Mouse (Mus musculus) stomach, postnatal 0 days (tissue): ENCODE measurements at regions not wholly inside any gene's neighbourhood (a gene's known extent, or its start where the extent isn't known, plus 50 kb on each side); places are given as distances from the start of the nearest gene placed in this dataset.

Experiments used
- ATAC-seq: fragments of 200-750 bp; cut with Nextera tagmentation; 2 replicates; pipeline ENCODE4 v1.8.0; 2017; ENCODE audit not compliant: low FRiP score, low TSS enrichment
- DNase-seq: peaks from one replicate; pipeline ENCODE4 v3.0.0-alpha.2; 2016; ENCODE audit warnings: low spot score
- H3K27ac ChIP-seq: fragments of 300-500 bp; sonication (generic); replicated peaks from 2 replicates; pipeline ENCODE4 v1.5.1; 2014; ENCODE audit warnings: mild to moderate bottlenecking, control low read depth
- H3K27me3 ChIP-seq: fragments of 300-500 bp; sonication (generic); 2 replicates; pipeline ENCODE4 v1.6.1; 2014; ENCODE audit warnings: low read length; ENCODE audit not compliant: control insufficient read depth, insufficient read depth
- H3K36me3 ChIP-seq: fragments of 300-500 bp; sonication (generic); 2 replicates; pipeline ENCODE4 v1.6.1; 2014; ENCODE audit warnings: low read length, mixed read lengths; ENCODE audit not compliant: control insufficient read depth, insufficient read depth
- H3K4me1 ChIP-seq: fragments of 300-500 bp; sonication (generic); replicated peaks from 2 replicates; pipeline ENCODE4 v1.6.1; 2014; ENCODE audit warnings: antibody characterized with exemption; ENCODE audit not compliant: control insufficient read depth, insufficient read depth
- H3K4me2 ChIP-seq: fragments of 300-500 bp; sonication (generic); replicated peaks from 2 replicates; pipeline ENCODE4 v1.6.1; 2014; ENCODE audit warnings: low read depth, mild to moderate bottlenecking, control low read depth, moderate library complexity
- H3K4me3 ChIP-seq: fragments of 300-500 bp; sonication (generic); 2 replicates; pipeline ENCODE4 v1.5.1; 2014; ENCODE audit warnings: low read depth, low read length, control low read depth
- H3K9ac ChIP-seq: fragments of 300-500 bp; sonication (generic); 2 replicates; pipeline ENCODE4 v1.6.1; 2014; ENCODE audit warnings: mild to moderate bottlenecking, low read length, control low read depth, mixed read lengths
- H3K9me3 ChIP-seq: fragments of 300-500 bp; sonication (generic); 2 replicates; pipeline ENCODE4 v1.6.1; 2016; ENCODE audit warnings: low read length; ENCODE audit not compliant: control insufficient read depth
- CTCF ChIP-seq: IDR thresholded peaks from 2 replicates; pipeline ENCODE4 v1.5.1; 2016; ENCODE audit warnings: antibody characterized with exemption, low read depth, mild to moderate bottlenecking, moderate library complexity
- EP300 ChIP-seq: optimal IDR thresholded peaks from 2 replicates; pipeline ENCODE3; 2016; ENCODE audit warnings: antibody characterized with exemption
- WGBS: fragments of 180-500 bp; shearing (Covaris S2); extraction: QIAGEN DNeasy Blood & Tissue Kit; methylation state at CpG from one replicate; pipeline ENCODE4 v1.1.7; 2014; 5-methylcytosine and 5-hydroxymethylcytosine counted together

GRCm38 (mm10) chr4:12792764-12793422 lies 621.1 kb upstream of the Fam92a start:
- H3K4me1 ChIP-seq = no peaks in the 10 kb centered on the region
- no peak for TF ChIP-seq EP300
- TF ChIP-seq CTCF = no peak
- no peaks in the 10 kb centered on the region for H3K36me3 ChIP-seq
- 74% methylated on average over 11 of the region's 11 CpGs for WGBS
- no peak overlapping the region for H3K4me3 ChIP-seq
- H3K9me3 ChIP-seq = no peaks in the 10 kb centered on the region
- H3K4me2 ChIP-seq = no peak overlapping the region
- DNase-seq (no peak), ATAC-seq (no peak)
- H3K27ac ChIP-seq = no peak overlapping the region
- H3K27me3 ChIP-seq = no peaks in the 10 kb centered on the region
- H3K9ac ChIP-seq = no peak overlapping the region

- no peaks in the 10 kb centered on the region for H3K4me1 ChIP-seq
- no peak overlapping the region for H3K4me3 ChIP-seq
- H3K4me2 ChIP-seq = no peak overlapping the region
- H3K27me3 ChIP-seq = no peaks in the 10 kb centered on the region
- H3K36me3 ChIP-seq = no peaks in the 10 kb centered on the region
- DNase-seq (no peak), ATAC-seq (no peak)
- WGBS = 88% methylated on average over 9 of the region's 9 CpGs
- no peak overlapping the region for H3K9ac ChIP-seq
- no peak for TF ChIP-seq EP300
- TF ChIP-seq CTCF = no peak
- H3K27ac ChIP-seq = no peak overlapping the region
- no peaks in the 10 kb centered on the region for H3K9me3 ChIP-seq
Measured at GRCm38 (mm10) chr4:12791786-12792674, 620.2 kb upstream of the Fam92a start.

- Histone ChIP-seq H3K27me3 (no peaks in the 10 kb centered on the region), H3K27ac (no peak overlapping the region), H3K9me3 (no peaks in the 10 kb centered on the region), H3K36me3 (no peaks in the 10 kb centered on the region), H3K4me1 (no peaks in the 10 kb centered on the region), H3K4me3 (no peak overlapping the region), H3K9ac (no peak overlapping the region), H3K4me2 (no peak overlapping the region)
- WGBS = 69% methylated on average over 4 of the region's 4 CpGs
- DNase-seq (no peak), ATAC-seq (no peak)
- TF ChIP-seq CTCF (no peak), EP300 (no peak)
Measured at GRCm38 (mm10) chr4:12785840-12786239, 614.0 kb upstream of the Fam92a start.

DNA sequence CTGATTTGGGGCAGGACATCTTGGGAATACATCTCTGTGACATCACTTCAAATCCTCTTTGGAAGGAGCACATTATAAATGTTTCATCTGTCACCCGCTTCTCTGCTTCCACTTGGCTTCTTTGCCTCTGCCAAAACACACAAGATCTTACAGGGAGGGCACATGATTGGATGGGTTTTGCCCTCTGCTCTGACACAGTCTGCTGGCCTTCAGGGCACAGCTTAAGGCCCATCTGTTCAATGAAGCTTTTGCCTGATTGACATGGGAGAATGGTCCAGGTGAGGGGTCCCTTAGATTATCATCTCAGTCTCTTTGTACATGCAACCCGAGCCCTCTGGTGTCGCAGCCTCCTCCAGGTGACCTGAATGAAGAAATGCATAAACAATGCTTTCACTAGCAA lies 612.7 kb upstream of the Fam92a start:
- no peak overlapping the region for H3K27ac ChIP-seq
- no peak overlapping the region for H3K4me2 ChIP-seq
- no peak overlapping the region for H3K9ac ChIP-seq
- H3K36me3 ChIP-seq = no peaks in the 10 kb centered on the region
- ATAC-seq (no peak), DNase-seq (no peak)
- no peak for TF ChIP-seq CTCF
- H3K27me3 ChIP-seq = no peaks in the 10 kb centered on the region
- no peak overlapping the region for H3K4me3 ChIP-seq
- no peaks in the 10 kb centered on the region for H3K4me1 ChIP-seq
- H3K9me3 ChIP-seq = no peaks in the 10 kb centered on the region
- 67% methylated on average over 3 of the region's 3 CpGs for WGBS

DNA sequence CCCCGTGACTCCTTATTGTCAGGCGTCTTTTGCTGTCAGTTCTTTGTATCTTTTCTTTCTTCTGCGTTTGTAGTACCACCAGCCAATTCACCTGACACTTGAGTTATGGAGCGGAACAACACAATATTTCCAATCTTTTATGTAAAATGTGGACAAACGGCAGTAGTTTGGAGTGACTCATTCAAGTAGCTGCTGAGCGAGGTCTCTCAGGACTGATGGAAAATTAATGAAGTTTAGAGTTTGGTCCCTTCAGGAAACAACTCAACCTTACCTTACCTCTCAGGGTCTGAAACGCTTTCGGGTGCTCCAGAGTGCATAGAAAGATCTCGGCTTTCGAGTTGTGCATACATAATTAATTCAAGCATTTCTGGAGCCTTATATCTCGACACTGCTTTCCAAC lies 612.3 kb upstream of the Fam92a start:
- no peak for ATAC-seq
- H3K9ac ChIP-seq = no peak overlapping the region
- H3K4me1 ChIP-seq = no peaks in the 10 kb centered on the region
- no peak for DNase-seq
- H3K4me3 ChIP-seq = no peak overlapping the region
- WGBS = 78% methylated on average over 11 of the region's 11 CpGs
- H3K4me2 ChIP-seq = no peak overlapping the region
- no peaks in the 10 kb centered on the region for H3K36me3 ChIP-seq
- no peaks in the 10 kb centered on the region for H3K27me3 ChIP-seq
- no peaks in the 10 kb centered on the region for H3K9me3 ChIP-seq
- no peak overlapping the region for H3K27ac ChIP-seq
- TF ChIP-seq EP300 = no peak
- no peak for TF ChIP-seq CTCF
